24 mouse cellular contexts compared by ENCODE assay signal in the genomic region with DNA sequence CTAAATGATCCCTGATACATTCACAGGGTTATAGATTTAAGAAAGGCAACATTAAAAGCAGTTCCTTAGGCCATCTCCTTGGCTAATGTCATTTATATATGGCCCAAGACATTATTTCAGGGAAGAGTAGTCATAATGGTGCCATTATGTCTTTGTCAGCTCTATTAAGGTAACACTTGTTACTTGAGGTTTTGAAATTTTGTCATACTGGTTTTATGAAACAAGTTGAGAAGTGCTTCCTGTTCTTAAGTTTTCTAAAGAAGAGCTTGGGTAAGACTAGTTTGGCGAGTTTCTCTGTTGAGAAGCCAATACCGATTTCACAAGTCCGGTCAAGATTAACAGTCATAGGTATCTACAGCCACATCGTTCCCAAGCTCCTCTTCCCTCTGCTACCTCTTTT.
"Had no signal": no experiment of that assay in that cellular context is flagged by ENCODE, and none has a peak within 500 bp of the region (broad histone marks: within the 10 kb centered on the region; RNA-seq: fewer than 3 reads in every experiment).

No protein-coding gene starts in this region.

- DNase-seq: gastrocnemius, postnatal 14 days; gastrocnemius, postnatal 36 days; heart, adult 18-20 months; heart, postnatal 10 days; heart, postnatal 4 days; kidney, adult 18-20 months; kidney, adult 8-10 months; kidney, postnatal 10 days; kidney, postnatal 25 days; kidney, postnatal 4 days; liver had no signal

- H3K4me1 ChIP-seq: heart, embryonic 10.5 days; heart, embryonic 12.5 days; hindbrain, embryonic 12.5 days; intestine, embryonic 15.5 days; limb, embryonic 10.5 days; limb, embryonic 12.5 days had no signal

- ATAC-seq: hindbrain, embryonic 16.5 days; inflammation-experienced regulatory T-cells, adult 6 months; intestine, embryonic 15.5 days; intestine, postnatal 0 days had no signal

- H3K36me3 ChIP-seq: heart, embryonic 10.5 days; heart, embryonic 12.5 days; hindbrain, embryonic 10.5 days; hindbrain, embryonic 12.5 days; intestine, embryonic 15.5 days; limb, embryonic 10.5 days; limb, embryonic 12.5 days had no signal

- H3K27me3 ChIP-seq: heart, embryonic 12.5 days; hindbrain, embryonic 12.5 days; intestine, embryonic 15.5 days; limb, embryonic 12.5 days had no signal

- H3K4me3 ChIP-seq: heart, embryonic 10.5 days; heart, embryonic 12.5 days; hindbrain, embryonic 10.5 days; hindbrain, embryonic 12.5 days; intestine, embryonic 15.5 days; layer of hippocampus, adult 2 months; left cerebral cortex, adult 2 months; limb, embryonic 10.5 days; limb, embryonic 12.5 days had no signal

- H3K4me2 ChIP-seq: heart, embryonic 12.5 days; hindbrain, embryonic 12.5 days; hindbrain, embryonic 14.5 days; intestine, embryonic 15.5 days; limb, embryonic 12.5 days had no signal

- H3K9me3 ChIP-seq: heart, embryonic 10.5 days; heart, embryonic 12.5 days; hindbrain, embryonic 10.5 days; hindbrain, embryonic 12.5 days; intestine, embryonic 15.5 days; limb, embryonic 10.5 days; limb, embryonic 12.5 days had no signal

- H3K27ac ChIP-seq: heart, embryonic 10.5 days; hindbrain, embryonic 10.5 days; hindbrain, embryonic 12.5 days; hindbrain, embryonic 14.5 days; intestine, embryonic 15.5 days; layer of hippocampus, adult 2 months; left cerebral cortex, adult 2 months; limb, embryonic 10.5 days; limb, embryonic 12.5 days had no signal

- H3K9ac ChIP-seq: heart, embryonic 12.5 days; hindbrain, embryonic 12.5 days; hindbrain, embryonic 14.5 days; intestine, embryonic 15.5 days; limb, embryonic 12.5 days had no signal
